Mouse (Mus musculus): ENCODE results near the gene Hoxc4.

The Hoxc4 gene

DNA sequence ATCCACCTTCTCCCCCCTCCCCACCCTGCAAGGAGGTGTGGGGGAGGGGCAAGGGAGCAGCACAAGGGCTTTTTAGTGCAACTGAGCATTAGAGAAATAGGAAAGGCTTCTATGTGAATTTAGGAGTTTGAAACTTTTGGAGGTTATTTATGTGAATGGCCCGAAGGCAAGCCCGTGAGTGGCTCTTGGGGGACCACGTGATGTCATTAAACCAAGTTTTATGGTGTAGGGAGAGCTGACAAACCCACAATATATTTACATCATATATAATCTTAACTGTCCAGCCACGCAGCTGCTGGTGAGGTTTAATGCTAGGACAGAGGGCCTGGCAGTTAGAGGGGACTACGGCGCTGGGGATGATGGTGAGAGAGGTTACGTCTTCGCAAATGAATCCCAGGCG lies at the start of gene Hoxc4:
TSS of gene Hoxc4 (plus strand) at position 299 of the 400 bp plus-strand sequence.
- no peak for DNase-seq

DNA sequence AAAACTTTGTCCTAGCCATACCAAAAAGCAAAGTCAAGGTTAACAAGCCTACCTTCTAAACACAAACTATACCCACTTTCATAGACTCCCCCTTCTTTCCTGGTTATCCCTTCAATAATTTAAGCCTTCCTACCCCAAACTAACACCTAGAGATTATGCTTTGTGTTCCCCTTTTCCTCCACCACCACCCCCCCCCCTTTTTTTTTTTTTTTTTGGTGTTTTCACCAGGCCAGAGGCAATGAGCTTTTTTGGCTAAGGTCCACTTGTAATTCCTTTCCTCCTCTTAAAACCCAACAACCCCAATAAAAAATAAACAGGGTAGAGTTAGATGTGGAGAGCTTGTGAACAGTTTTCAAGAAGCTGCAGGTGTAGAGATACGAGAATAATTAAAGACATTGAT lies 49.4 kb upstream of the Hoxc4 start:
- DNase-seq = no peak

DNA sequence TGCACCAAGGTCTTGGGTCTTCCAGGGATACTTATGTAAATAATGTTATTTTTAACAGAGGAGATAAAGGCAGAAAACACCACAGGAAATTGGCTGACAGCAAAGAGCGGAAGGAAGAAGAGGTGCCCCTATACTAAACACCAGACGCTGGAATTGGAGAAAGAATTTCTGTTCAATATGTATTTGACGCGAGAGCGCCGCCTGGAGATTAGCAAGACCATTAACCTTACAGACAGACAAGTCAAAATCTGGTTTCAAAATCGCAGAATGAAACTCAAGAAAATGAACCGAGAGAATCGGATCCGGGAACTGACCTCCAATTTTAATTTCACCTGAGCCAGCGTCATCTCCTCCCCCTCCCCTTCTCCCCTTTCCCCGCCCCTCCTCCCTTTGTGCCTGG lies 48.0 kb upstream of the Hoxc4 start:
- peak; percentile 68 to 72 for DNase-seq

DNA sequence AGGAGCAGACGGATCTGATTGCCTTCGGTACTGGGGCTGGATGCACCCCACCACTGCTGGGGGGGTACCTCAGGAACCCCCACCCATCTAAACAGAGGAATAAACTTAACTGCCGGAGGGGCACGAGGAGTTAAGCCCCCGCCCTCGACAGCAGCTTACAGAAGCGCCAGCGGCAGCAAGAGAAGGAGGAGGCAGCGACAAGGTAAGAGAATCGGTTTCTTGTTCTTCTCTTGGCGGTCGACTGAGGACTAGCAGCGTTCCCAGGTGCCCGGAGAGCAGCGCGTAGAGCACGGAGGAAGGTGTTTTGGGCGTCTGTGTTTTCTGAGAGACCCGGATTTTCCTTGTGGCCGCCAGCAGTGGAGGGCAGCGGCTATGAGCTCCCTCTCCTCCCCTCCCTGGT lies 46.5 kb upstream of the Hoxc4 start:
- DNase-seq = no peak

DNA sequence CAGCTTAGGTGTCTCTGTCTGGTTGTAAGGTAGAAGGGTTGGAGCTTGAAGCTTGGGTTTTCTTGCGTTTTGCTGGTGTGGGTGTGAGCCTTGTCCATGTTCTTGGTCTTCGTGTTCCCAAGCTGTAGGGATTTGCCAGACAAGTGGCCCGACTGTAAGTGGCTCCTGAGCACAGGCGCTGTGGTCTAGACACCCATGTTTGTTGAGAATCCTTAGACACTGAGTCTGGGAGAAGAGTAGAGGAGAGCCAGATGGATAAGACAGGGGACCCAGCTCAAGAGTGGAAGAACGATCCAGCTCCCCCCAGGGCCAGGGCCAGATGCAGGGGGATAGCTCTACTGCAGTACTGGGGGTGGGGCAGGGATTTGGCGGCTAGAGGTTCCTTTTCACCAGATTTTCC lies 46.0 kb upstream of the Hoxc4 start:
- no peak for DNase-seq

DNA sequence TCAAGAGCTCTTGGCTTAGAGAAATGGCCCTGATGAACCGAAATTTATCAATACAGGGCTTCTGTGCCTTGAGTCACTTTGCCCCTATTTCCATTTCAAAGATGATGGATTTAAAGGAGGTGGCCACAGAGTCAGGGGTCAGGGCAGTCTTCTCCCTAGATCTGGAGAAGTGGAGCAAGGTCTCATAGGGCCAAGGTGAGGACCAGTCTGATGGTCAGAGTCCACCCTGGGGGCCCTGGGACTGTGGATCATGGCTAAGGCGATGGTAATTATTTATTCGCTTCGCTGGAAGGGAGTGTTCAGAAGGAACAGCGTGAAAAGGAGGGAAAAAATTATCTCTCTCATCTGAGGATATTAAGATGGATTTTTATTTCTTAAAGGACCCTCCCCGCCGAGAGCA lies 43.7 kb upstream of the Hoxc4 start:
- DNase-seq = peak in 1 of 2 experiments; percentile 58

DNA sequence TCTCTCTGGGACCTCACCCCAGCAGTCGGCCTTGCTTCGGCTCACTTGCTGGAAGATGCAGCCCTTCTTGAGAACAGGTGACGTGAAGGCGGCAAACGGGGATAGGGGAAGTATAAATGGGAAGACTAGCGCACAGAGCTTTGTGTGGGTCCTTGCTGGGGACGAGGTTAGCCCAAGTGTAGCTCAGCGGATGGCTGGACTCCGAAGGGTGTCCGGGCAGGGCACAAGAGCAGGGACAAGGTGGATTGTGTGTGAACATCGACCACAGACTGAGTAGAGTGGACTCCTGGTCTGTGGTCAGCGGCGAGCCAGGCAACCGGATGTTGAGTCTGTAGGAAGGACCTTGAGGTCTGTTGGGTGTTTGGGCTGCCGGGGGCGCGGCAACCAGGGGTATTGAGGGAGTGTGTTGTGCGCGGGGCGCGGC lies 43.0 kb upstream of the Hoxc4 start:
- peak; percentile 59 to 84 for DNase-seq

DNA sequence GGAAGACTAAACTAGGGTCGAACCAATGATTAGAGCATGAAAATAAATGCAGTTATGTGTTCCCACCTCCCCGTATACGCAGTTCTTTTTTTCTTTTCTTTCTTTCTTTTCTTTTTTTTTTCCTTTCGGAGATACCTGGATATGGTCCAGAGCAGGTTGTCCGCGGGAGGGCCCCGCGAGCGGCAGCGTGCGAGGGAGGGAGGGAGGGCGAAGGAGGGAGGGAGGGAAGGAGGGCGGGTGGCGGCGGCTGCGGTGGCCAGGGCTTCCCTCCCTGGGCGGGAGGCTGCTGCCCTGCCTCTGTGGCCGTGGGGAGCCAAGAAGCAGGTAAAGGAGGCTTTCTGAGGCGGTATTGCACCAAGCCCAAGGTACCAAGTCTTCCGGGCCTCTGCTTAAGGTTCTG lies 42.6 kb upstream of the Hoxc4 start, which contains the start of gene Hoxc9:
TSS of gene Hoxc9 (plus strand) at position 269 of the 400 bp plus-strand sequence.
- peak in 1 of 2 experiments; percentile 67 for DNase-seq

DNA sequence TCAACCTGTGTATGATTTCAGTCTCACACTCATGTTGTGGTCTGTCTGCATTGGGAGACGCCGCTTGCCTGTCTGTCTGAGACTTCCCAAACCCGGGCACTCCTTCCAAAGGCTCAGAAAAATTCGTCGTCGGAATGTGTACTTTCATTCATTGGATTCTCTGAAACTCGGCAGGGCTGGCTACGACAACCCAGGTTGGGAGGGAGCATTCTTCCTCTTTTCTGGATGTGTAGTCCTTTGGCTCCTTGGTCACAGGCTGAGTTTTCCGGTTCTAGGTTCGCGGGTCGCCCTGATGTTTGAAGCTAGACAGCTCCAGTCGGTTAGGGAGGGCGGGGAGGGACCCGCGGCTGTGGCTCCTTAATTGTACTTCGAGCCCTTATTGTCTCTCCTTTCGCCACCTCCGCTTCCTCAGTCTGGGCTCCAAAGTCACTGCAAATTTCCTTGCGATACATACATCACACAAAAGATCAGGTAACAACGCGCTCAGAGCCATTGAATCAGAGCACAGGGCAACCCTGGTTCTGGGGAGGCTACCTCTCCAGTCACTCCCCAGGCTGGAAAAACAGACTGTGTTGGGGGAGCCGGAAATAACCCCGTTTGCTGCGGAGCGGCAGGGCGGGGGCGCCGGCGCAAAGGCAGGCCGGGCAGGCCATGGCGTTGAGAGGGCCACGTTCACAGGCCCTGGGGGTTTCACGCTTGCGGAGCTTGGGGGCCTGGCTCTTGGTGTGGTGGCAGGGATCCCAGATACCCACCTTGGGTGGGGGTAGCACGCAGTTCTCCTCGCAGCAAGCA lies 41.9 kb upstream of the Hoxc4 start:
- peak in 1 of 2 experiments; percentile 68 for DNase-seq

DNA sequence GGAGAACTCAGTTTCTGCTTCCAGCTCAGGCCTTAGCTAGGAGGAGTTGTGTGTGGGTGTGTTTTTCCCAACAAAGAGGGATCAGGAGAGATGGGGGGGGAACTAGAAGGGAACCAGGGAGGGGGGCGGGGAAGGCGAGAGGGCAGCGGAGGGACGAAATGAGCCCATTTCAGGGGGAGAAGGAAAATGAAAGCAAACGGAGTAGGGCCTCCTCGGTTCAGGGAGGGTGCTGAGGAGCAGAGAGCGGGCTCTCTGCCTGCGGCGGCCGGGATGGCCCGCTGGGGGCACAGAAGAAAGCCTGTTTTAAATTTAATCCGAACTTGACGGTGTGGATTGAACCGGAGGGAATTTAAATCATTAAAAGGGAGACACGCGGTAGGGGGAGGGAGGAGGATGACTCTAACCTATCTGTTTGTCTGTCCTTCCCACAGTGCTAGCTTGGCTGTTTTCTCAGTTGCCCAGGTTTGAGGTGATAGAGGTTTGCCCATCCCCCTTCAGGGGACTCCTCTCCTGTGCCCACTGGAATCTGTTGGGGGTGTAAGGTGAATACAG lies 41.2 kb upstream of the Hoxc4 start:
- no peak for DNase-seq

DNA sequence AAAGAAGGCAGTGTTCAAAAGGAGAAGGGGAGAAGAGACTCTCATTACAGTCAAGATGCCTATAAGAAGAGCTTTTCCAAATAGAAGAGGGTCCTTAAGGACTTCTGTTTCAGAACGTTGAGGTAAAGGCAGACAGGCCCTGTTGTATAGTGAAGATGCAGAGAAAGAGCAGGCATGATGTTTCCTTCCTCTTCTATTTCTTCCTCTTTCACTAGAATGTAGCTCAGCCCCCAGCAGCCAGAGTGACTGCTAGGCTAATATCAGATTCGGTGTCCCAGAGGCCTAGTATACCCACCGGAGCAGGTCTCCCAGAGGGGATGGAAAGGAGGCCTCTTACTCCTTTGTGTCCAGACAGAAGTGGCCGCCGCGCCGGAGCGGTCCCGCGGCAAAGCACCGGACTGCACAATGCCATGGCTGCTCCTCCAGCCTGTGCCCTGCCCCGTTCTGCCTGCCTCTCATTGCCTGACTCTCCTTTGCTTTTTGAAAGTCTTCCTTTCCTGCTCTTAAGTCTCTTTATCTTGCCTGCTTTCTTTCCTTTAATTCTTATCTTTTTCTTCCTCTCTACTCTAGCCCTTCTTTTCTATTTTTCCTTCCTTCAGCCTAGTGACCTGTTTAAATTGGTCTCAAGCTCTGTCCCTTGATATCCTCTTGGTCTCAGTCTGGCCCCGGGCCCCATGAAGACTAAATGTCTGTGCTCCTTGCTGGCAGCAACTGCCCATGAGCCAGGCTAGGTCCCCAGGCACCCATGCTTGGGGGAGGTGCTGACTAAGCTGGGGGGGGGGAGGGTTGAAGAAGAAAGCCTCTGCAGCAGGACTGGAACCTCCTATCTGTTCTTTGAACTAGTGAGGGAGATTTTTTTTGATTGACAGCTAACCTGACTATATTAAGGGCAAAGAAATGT lies 39.9 kb upstream of the Hoxc4 start:
- no peak for DNase-seq

DNA sequence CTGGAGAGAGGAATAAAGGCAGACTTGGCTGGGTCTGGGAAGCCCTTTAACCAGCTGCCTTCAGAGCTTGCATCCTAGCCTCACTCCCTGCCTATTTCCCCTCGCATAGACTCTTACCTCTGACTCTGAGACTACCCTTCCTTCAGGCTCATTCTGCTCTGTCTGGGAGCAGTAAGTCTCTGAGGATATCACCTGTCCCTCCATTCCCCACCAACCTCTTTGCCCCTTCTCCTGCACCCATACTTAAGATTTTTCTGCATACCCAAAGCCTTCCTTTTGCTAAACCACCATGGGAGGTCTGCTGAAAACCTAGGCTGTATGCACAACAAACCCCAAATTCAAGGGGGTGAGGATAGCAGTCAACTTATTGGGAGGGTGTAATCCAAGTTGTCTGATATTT lies 38.8 kb upstream of the Hoxc4 start:
- no peak for DNase-seq

DNA sequence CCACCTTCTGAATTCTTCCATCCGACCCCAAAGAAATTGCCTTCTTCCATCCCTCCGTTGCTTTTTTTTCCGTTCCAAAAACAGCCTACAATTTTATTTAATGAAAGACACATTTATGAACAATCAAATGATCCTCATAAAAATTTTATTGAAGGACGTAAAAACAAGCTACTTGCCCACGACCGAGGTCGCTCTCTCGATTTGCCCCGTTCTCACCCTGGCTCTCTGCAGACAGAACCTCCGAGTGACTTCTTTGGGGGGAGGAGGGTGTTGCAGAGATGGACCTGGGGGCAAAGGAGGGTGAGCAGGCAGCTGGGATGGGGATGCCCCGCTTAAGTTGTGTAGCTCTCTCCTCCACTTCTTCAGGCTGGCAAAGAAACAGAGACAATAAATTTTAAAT lies 38.4 kb upstream of the Hoxc4 start:
- no peak for DNase-seq

DNA sequence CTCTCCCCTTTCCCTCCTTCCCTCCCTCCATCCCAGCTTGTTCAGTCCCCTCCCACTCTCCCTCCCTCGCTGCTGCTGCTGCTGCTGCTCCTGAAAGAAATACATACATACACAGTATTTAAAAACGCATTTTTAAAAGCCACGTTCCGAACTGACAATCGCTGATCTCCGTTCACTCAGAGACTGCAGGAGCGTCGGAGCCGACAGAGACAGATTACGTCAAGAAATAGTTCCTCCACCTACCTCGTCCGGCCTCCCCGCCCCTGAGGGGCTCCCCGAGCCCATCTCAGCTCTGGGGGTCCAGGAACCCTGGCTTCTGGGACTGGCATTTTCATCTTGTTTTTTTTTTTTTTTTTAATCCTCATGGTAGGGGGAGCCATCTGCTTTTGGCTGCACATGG lies 37.8 kb upstream of the Hoxc4 start:
- peak in 1 of 2 experiments; percentile 62 for DNase-seq

DNA sequence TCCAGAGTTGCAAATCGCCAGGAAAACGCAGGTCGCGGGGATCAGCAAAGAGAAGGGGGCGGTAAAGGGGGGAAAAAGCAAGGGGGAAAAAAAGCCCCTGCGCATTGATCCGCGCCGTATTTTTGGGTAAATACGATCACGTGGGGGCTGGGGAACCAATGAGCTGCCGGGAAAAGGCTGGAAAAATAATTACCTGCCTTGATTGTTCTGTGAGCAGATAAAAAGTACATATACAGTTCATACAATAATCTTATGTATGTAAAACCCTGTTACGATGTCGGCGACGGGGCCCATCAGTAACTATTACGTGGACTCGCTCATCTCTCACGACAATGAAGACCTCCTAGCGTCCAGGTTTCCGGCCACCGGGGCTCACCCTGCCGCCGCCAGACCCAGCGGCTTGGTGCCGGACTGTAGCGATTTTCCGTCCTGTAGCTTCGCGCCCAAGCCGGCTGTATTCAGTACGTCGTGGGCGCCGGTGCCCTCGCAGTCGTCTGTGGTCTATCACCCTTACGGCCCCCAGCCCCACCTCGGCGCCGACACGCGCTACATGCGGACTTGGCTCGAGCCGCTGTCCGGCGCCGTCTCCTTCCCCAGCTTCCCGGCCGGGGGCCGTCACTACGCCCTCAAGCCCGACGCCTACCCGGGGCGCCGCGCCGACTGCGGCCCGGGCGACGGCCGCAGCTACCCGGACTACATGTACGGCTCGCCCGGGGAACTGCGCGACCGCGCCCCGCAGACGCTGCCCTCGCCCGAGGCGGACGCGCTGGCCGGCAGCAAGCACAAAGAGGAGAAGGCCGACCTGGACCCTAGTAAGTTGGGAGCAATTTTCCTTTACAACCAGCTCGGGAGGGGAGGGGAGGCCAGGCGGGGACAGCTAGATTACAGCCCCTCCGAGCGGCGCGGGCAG lies 37.1 kb upstream of the Hoxc4 start:
- peak; percentile 79 for DNase-seq

DNA sequence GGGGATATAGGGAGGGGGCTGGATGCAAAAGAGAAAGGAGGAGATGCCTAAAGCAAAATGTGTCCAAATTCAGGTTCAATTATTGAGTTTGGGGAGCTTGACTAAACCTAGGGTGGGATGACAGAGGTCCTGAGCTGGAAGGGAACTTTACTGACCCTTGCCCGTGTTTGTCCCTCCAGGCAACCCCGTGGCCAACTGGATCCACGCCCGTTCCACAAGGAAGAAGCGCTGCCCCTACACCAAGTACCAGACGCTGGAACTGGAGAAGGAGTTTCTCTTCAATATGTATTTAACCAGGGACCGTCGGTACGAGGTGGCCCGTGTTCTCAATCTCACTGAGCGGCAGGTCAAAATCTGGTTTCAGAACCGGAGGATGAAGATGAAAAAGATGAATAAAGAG lies 35.0 kb upstream of the Hoxc4 start:
- DNase-seq = no peak

DNA sequence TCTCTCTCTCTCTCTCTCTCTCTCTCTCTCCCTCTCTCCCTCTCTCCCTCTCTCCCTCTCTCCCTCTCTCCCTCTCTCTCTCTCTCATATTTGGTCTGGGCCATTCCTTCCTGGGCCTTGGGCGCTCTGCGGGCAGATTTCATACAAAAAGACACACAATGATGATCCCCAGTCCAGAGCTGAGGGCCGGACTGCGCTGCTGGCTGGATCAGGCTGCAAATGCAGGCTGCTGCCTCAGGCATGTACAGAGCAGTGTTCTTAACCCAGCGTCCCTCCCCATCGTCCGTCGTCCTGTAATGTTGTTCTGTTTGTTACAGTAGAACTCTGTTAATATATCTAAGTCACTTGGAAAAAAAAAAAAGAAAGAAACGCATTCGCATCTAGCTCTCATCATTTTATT lies 34.2 kb upstream of the Hoxc4 start:
- DNase-seq = no peak

DNA sequence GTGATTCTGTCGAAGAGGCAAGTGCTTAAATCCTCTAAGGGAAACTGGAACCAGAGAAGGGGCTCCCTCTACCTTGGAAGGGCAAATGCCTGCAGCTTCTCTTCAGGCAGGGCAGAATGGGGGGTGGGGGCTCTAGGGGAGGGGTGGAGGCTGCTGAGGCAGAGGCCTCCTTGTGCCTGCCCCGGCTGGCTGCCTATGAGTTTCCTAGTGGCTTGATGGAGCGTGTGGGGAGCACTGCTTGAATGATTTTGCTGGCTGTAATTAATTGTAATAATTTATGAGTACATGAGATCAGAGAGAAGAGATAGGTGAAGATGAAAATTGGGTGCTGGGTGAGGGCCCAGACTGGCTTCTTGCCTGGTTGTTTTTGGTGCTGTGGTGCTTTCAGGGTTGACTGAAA lies 33.8 kb upstream of the Hoxc4 start:
- DNase-seq = no peak

DNA sequence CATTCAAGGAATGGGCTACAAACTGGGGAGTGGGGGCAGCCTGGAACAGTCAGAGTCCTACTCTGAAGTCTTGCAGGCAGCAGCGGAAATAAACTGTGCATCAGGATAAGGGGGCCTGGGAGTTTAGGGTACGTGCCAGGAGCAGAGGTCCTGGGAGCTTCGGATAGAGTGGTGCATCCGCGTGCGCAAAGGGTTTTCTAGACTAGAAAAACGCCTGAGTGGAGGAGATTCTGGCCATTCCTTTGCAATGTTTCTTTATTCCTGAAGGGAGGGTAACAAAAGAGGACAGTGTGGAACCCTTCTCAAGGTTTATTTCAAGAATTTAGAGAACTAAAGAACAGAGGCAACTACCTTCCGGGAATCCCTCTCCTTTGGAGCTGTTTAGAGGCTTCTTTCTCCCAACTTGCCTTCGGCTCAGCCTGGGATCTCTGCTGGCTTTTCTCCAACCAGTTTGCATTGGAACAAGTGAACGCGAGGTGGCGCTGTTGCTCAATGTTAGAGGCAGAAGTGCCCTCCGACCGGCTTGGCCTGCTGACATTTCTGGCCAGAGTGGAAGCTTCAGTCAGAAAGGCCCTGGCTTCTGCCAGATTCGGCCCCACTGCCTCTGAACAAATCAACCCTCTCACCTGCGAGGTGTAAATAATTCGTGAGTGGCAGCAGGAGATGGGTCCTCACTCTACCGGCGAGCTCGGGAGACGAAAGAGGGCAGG lies 31.5 kb upstream of the Hoxc4 start:
- DNase-seq = peak; percentile 92 to 99

DNA sequence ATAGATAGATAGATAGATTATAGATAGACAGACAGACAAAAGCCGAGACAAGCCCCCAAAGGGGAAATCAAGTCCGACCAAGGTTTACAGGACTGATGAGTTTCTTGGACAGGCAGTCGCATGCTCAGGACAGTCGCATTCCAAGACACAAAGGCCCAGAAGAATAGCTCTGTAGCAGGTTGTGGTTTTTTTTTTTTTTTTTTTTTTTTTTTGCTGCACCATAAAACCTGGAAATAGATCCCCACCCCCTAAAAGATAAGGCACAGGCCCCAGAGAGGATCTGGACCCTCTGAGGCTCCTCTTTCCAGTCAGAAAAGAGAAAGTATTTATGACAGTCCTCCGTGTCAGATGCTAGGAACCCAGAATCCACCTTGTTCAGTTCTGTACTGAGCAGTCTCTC lies 30.7 kb upstream of the Hoxc4 start:
- DNase-seq = no peak
